Mouse (Mus musculus): Measurements from ENCODE around the gene Kcng1.

DNA sequence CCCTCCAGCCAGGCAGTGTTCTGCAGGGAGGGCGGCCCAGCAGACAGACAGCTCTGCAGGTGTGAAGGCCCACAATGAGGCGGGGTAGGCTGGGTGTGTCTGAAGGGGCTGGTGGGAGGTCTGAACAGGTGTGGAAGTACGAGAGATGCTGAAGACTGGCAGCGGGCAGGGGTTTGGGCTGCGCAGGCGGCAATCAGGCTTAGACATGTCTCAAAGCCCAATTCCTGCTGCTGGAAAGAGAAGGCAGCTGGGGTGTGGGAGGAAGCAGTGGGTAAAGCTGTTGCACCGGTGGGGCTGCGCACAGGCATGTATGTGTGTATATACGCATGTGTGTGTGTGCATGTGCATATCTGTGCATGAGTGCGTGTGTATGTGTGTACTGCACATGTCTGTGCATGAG is 20.6 kb downstream of the Kcng1 start:
- TF ChIP-seq CTCF (IDR thresholded peaks at IDR 0.05; ENCODE audit: low read depth), result no peak
- TF ChIP-seq EP300 (IDR thresholded peaks at IDR 0.05; ENCODE audit: low read depth), result no peak

Data from liver, embryonic 14.5 days (tissue).